Mouse (Mus musculus) liver, adult 2 months (tissue): ENCODE results near the gene Morn4.

Experiments used
- CTCF ChIP-seq: fragments of 200-500 bp; IDR thresholded peaks from 2 replicates; pipeline ENCODE4 v1.5.1; 2011; ENCODE audit warnings: low read depth, low read length, control low read depth
- POLR2A ChIP-seq: fragments of 200-500 bp; IDR thresholded peaks from 2 replicates; pipeline ENCODE4 v1.6.1; 2011; ENCODE audit warnings: low read length, control low read depth; ENCODE audit not compliant: insufficient read depth; ENCODE audit errors: extremely low read depth

- TF ChIP-seq POLR2A (no peak), CTCF (no peak)
Observed at GRCm38 (mm10) chr19:42118142-42118541, 32.0 kb upstream of the Morn4 start.
